Mouse (Mus musculus): Measurements from ENCODE around the gene Ralgps2.

Gene Ralgps2

GRCm38 (mm10) chr1:156939251-156940141 lies at the start of gene Ralgps2:
Gene Ralgps2 (minus strand): TSS chr1:156939626.
- no peak for DNase-seq (ENCODE audit: extremely low spot score, low read depth, low spot score)

- no peak for DNase-seq (ENCODE audit: extremely low spot score, low read depth, low spot score)
Observed at GRCm38 (mm10) chr1:156987576-156987975, 48.1 kb upstream of the Ralgps2 start.

- DNase-seq (ENCODE audit: extremely low spot score, low read depth, low spot score), result no peak
Observed at GRCm38 (mm10) chr1:156986641-156987345, 47.4 kb upstream of the Ralgps2 start.

- no peak for DNase-seq (ENCODE audit: extremely low spot score, low read depth, low spot score)
Observed at GRCm38 (mm10) chr1:156985657-156986640, 46.5 kb upstream of the Ralgps2 start.

GRCm38 (mm10) chr1:156983009-156983870 lies 43.8 kb upstream of the Ralgps2 start:
- no peak for DNase-seq (ENCODE audit: extremely low spot score, low read depth, low spot score)

- no peak for DNase-seq (ENCODE audit: extremely low spot score, low read depth, low spot score)
Observed at GRCm38 (mm10) chr1:156981975-156982374, 42.5 kb upstream of the Ralgps2 start.

- no peak for DNase-seq (ENCODE audit: extremely low spot score, low read depth, low spot score)
Observed at GRCm38 (mm10) chr1:156979722-156980121, 40.3 kb upstream of the Ralgps2 start.

GRCm38 (mm10) chr1:156978656-156979055 lies 39.2 kb upstream of the Ralgps2 start:
- DNase-seq (ENCODE audit: extremely low spot score, low read depth, low spot score), result no peak

GRCm38 (mm10) chr1:156973857-156974256 lies 34.4 kb upstream of the Ralgps2 start:
- no peak for DNase-seq (ENCODE audit: extremely low spot score, low read depth, low spot score)

- DNase-seq (ENCODE audit: extremely low spot score, low read depth, low spot score), result no peak
Observed at GRCm38 (mm10) chr1:156972391-156972790, 33.0 kb upstream of the Ralgps2 start.

- no peak for DNase-seq (ENCODE audit: extremely low spot score, low read depth, low spot score)
Observed at GRCm38 (mm10) chr1:156971206-156971811, 31.9 kb upstream of the Ralgps2 start.

GRCm38 (mm10) chr1:156970641-156971040 lies 31.2 kb upstream of the Ralgps2 start:
- no peak for DNase-seq (ENCODE audit: extremely low spot score, low read depth, low spot score)

GRCm38 (mm10) chr1:156968107-156968506 lies 28.7 kb upstream of the Ralgps2 start:
- no peak for DNase-seq (ENCODE audit: extremely low spot score, low read depth, low spot score)

GRCm38 (mm10) chr1:156964586-156964932 lies 25.1 kb upstream of the Ralgps2 start:
- no peak for DNase-seq (ENCODE audit: extremely low spot score, low read depth, low spot score)

- no peak for DNase-seq (ENCODE audit: extremely low spot score, low read depth, low spot score)
Observed at GRCm38 (mm10) chr1:156963871-156964585, 24.6 kb upstream of the Ralgps2 start.

- DNase-seq (ENCODE audit: extremely low spot score, low read depth, low spot score), result no peak
Observed at GRCm38 (mm10) chr1:156961481-156962265, 22.2 kb upstream of the Ralgps2 start.

GRCm38 (mm10) chr1:156959004-156959403 lies 19.6 kb upstream of the Ralgps2 start:
- DNase-seq (ENCODE audit: extremely low spot score, low read depth, low spot score), result no peak

- no peak for DNase-seq (ENCODE audit: extremely low spot score, low read depth, low spot score)
Observed at GRCm38 (mm10) chr1:156957360-156957759, 17.9 kb upstream of the Ralgps2 start.

All from hindlimb bud, embryonic 11.5 days (tissue).